Mouse (Mus musculus) testis, adult 2 months (tissue): ENCODE data around the gene Me3.

Experiments used
- CTCF ChIP-seq: fragments of 200-500 bp; IDR thresholded peaks from 2 replicates; pipeline ENCODE4 v1.5.1; 2012; ENCODE audit warnings: low read depth, mild to moderate bottlenecking, inconsistent platforms, low read length, moderate library complexity; ENCODE audit not compliant: control insufficient read depth, insufficient read depth, insufficient replicate concordance
- POLR2A ChIP-seq: fragments of 200-500 bp; IDR thresholded peaks from 2 replicates; pipeline ENCODE4 v1.6.1; 2012; ENCODE audit warnings: low read depth, mild to moderate bottlenecking, inconsistent platforms, low read length, moderate library complexity; ENCODE audit not compliant: control insufficient read depth

DNA sequence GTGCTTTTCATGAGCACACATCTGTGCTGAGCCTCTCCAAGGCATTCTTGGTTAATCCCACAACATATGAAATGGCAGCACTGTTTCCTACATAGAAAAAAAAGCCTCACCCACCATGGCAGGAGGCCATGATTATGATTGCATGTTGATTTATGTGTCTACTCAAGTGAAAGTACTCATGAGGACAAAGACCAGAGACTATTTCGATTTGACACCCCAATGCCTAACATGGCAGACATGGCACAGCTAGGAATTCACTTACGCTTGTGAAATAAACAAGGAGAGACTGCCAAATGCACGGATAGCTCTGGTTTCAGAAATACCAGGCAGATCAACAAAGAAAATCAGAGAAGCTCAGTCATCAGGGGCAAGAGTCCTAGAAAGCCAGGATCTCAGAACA lies 96.2 kb downstream of the Me3 start:
- no peak for TF ChIP-seq CTCF
- no peak for TF ChIP-seq POLR2A
